Mouse (Mus musculus) thymus, adult 2 months (tissue): Measurements from ENCODE around the gene Nrarp.

Experiments
- CTCF ChIP-seq: fragments of 200-500 bp; IDR thresholded peaks from 2 replicates; pipeline ENCODE4 v1.5.1; 2012; ENCODE audit warnings: mild to moderate bottlenecking, control low read depth, low read length, moderate library complexity, borderline replicate concordance; ENCODE audit not compliant: control insufficient read depth, poor library complexity, insufficient read depth; ENCODE audit errors: extremely low read depth
- POLR2A ChIP-seq: fragments of 200-500 bp; IDR thresholded peaks from 2 replicates; pipeline ENCODE4 v1.6.1; 2012; ENCODE audit warnings: mild to moderate bottlenecking, low read length, control low read depth, moderate library complexity; ENCODE audit not compliant: control insufficient read depth, poor library complexity, insufficient read depth; ENCODE audit errors: extremely low read depth

GRCm38 (mm10) chr2:25213266-25213865 lies 32.8 kb downstream of the Nrarp start:
- TF ChIP-seq CTCF (no peak), POLR2A (no peak)
